Mouse (Mus musculus): Measurements from ENCODE around the gene Gse1. TPM values are rescaled to one million over a fixed set of nuclear protein-coding genes. Genes with fewer than 3 reads are reported as not detected.
"Not testable (repeated sequence)": the region's sequence is repeated elsewhere in the genome, so short reads cannot be mapped to it uniquely, and the experiment has no call there.

Gene Gse1
- polyA plus RNA-seq, 1 experiment from 2014 or later: 6.4 TPM

DNA sequence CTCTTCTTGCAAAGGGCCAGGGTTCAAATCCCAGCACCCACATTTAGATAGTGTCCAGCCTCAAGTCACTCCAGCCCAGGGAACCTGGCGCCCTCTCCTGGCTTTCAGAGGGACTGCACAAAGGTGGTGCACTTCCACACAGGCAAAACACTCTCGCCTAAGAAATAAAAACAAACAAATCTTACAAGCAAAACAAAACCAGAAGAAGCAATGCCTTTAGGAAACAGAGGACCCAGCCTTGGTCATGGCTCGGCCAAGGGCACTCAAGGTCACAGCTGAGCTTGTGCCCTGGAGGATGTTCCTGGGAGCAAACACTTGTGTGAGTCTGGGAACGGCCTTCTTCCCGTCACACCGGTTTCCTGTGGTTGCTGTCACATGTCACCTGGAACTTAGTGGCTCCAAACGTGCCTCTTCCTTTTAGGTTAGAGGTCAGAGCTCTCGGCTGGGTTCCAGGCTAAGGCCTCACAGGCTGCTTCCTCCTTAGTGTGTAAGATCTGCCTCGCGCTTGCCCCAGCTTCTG, 135.4 kb downstream of the Gse1 start:
- H3K4me1 ChIP-seq (replicated peaks; ENCODE audit: control insufficient read depth, insufficient read depth, low read length): peaks cover 7% of the 10 kb centered on the region; the same call in 1 of the 2 replicates
- no peak overlapping the region for H3K4me3 ChIP-seq (ENCODE audit: low read depth, low read length)
- peak overlapping the region; percentile 41; the same call in 1 of the 2 replicates for H3K27ac ChIP-seq (ENCODE audit: low read depth, low read length)
- no peaks in the 10 kb centered on the region for H3K9me3 ChIP-seq (ENCODE audit: control insufficient read depth)
- TF ChIP-seq CTCF (IDR thresholded peaks at IDR 0.05; ENCODE audit: low read depth): peak; percentile 79
- peak; percentile 52 for ATAC-seq
- H3K9ac ChIP-seq (ENCODE audit: low read depth, low read length): no peak overlapping the region
- 48% methylated on average over 10 of the region's 10 CpGs for WGBS
- no peak overlapping the region for H3K4me2 ChIP-seq (replicated peaks; ENCODE audit: low read depth)
- H3K36me3 ChIP-seq (ENCODE audit: control insufficient read depth, insufficient read depth): no peaks in the 10 kb centered on the region
- no peaks in the 10 kb centered on the region for H3K27me3 ChIP-seq (replicated peaks; ENCODE audit: control insufficient read depth, insufficient read depth, low read length)

DNA sequence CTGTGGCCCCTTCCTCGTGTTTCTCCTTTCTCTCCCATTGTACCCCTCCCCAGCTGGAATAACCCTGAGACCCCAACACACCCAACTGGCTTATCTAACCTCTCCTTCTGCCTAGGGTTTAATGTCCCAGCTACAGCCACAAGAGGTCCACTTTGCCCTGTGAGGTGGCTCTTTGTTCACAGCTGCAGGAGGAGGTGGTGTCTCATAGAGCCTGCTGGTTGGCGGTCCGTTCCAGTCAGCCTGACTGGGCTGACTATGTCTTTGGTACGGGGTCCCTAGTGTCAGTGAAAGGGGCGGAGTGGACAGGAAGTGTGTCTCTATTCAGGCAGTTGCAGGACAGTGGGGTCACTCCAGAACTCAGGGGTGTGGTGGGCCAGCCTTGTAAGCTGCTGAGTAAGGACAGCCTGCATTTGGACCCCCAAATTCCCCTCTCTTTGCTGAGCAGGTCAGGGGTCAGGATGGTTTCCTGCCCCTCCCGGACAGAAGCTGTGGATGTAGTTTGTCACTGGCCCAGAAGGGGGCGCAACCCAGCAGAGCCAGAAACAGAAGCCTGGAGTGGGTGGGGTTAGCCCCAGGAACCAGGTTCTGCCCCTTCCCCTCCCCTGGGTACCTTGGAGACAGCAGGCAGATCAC, 136.0 kb downstream of the Gse1 start:
- Histone ChIP-seq H3K9ac (ENCODE audit: low read depth, low read length) (no peak overlapping the region), H3K4me2 (replicated peaks; ENCODE audit: low read depth) (no peak overlapping the region), H3K4me3 (ENCODE audit: low read depth, low read length) (no peak overlapping the region), H3K27ac (ENCODE audit: low read depth, low read length) (peak overlapping the region; percentile 41; the same call in 1 of the 2 replicates), H3K27me3 (replicated peaks; ENCODE audit: control insufficient read depth, insufficient read depth, low read length) (no peaks in the 10 kb centered on the region), H3K4me1 (replicated peaks; ENCODE audit: control insufficient read depth, insufficient read depth, low read length) (peaks cover 12% of the 10 kb centered on the region; the same call in 1 of the 2 replicates), H3K9me3 (ENCODE audit: control insufficient read depth) (no peaks in the 10 kb centered on the region), H3K36me3 (ENCODE audit: control insufficient read depth, insufficient read depth) (no peaks in the 10 kb centered on the region)
- WGBS: 34% methylated on average over 7 of the region's 7 CpGs
- ATAC-seq: peak; percentile 13
- peak; percentile 74 for TF ChIP-seq CTCF (IDR thresholded peaks at IDR 0.05; ENCODE audit: low read depth)

DNA sequence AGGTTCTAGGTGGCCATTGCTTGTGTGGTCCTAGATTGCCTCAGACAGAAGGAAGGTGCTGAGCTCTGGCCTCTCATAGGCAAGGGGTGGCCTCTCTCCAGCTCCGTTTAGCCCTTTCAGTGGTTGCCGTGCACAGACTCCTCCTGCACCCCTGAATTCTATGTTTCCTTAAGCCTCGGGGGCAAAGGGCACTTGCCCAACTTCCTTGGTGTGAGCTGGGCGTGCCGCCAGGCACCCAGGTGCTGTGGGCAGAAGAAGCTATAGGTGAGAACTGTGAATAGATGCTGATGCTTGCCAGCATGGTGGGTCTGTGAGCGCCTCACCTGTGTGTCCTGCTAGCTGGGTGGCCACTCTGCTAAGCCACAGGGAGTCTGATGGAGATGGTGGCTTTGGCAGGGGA, 138.6 kb downstream of the Gse1 start:
- H3K4me2 ChIP-seq (replicated peaks; ENCODE audit: low read depth): no peak overlapping the region
- no peaks in the 10 kb centered on the region for H3K9me3 ChIP-seq (ENCODE audit: control insufficient read depth)
- H3K9ac ChIP-seq (ENCODE audit: low read depth, low read length): no peak overlapping the region
- ATAC-seq: peak; percentile 62
- WGBS: 50% methylated on average over 6 of the region's 6 CpGs
- no peaks in the 10 kb centered on the region for H3K36me3 ChIP-seq (ENCODE audit: control insufficient read depth, insufficient read depth)
- H3K27me3 ChIP-seq (replicated peaks; ENCODE audit: control insufficient read depth, insufficient read depth, low read length): no peaks in the 10 kb centered on the region
- H3K4me1 ChIP-seq (replicated peaks; ENCODE audit: control insufficient read depth, insufficient read depth, low read length): peaks cover 25% of the 10 kb centered on the region; the same call in 1 of the 2 replicates
- no peak for TF ChIP-seq CTCF (IDR thresholded peaks at IDR 0.05; ENCODE audit: low read depth)
- H3K27ac ChIP-seq (ENCODE audit: low read depth, low read length): peak overlapping the region; percentile 41; the same call in 1 of the 2 replicates
- H3K4me3 ChIP-seq (ENCODE audit: low read depth, low read length): no peak overlapping the region

DNA sequence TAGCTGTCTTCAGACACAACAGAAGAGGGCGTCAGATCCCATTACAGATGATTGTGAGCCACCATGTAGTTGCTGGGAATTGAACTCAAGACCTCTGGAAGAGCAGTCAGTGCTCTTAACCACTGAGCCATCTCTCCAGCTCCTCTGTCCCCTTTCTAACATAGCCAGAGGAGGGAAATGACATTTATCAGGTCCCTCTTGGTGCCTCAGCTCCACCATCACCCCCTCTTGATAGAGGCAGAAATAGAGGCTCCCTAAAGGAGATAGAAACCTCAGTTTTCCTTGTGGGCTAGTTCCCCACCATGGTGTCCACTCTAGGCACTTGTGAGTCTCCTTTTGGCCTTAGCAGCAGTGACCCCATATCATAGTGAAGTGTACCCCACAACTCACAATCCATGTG, 139.9 kb downstream of the Gse1 start:
- H3K4me2 ChIP-seq (replicated peaks; ENCODE audit: low read depth); H3K9me3 ChIP-seq (ENCODE audit: control insufficient read depth); H3K36me3 ChIP-seq (ENCODE audit: control insufficient read depth, insufficient read depth); H3K4me3 ChIP-seq (ENCODE audit: low read depth, low read length); H3K9ac ChIP-seq (ENCODE audit: low read depth, low read length); H3K27me3 ChIP-seq (replicated peaks; ENCODE audit: control insufficient read depth, insufficient read depth, low read length); ATAC-seq: not testable (repeated sequence)
- Histone ChIP-seq H3K27ac (ENCODE audit: low read depth, low read length) (peak overlapping the region; percentile 1; the same call in 1 of the 2 replicates), H3K4me1 (replicated peaks; ENCODE audit: control insufficient read depth, insufficient read depth, low read length) (peaks cover 25% of the 10 kb centered on the region; the same call in 1 of the 2 replicates)
- WGBS: 70% methylated on average over 1 of the region's 1 CpGs

DNA sequence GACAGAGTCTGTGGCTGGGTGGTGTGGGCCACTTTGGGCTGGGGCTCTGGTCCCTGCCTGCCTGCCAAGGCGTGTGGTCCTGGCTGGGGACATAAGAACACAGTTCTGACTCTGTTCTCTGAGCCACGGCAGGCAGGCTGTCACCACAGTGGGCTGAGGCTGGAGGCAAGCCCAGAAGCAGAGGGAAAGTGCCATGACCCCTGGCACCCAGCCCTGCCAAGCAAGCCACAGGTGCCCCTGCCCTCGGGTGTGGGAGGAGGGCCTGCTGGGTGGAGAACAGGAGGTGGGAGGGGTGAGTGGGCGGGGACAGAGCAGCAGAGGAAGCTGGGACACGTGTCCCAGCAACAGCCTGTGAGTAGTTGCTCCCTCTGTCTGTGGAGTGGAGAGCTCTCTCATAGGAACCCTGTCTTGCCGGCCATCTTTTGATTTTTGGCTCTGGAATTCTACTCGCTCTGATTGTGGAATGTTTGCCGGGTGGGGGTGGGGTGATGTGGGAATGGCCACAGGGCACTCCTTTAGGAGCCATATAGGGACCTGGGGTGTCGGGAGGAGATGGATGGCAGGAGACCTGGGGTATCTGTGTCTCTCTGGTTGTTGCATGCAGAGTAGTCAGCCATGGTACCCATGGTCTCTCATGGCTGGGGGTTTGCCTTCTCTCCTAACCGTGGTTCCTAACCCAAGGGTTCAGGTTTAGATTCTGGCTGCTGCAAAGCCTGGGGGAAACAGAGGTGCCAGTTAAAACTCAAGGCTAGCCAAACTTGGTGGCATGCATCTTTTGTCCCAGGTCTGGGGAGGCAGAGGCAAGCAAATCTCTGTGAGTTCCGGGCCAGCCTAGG, 140.8 kb downstream of the Gse1 start:
- Histone ChIP-seq H3K9ac (ENCODE audit: low read depth, low read length) (no peak overlapping the region), H3K4me2 (replicated peaks; ENCODE audit: low read depth) (peak overlapping the region; percentile 41), H3K27ac (ENCODE audit: low read depth, low read length) (peak overlapping the region; percentile 35), H3K9me3 (ENCODE audit: control insufficient read depth) (no peaks in the 10 kb centered on the region), H3K4me3 (ENCODE audit: low read depth, low read length) (no peak overlapping the region), H3K4me1 (replicated peaks; ENCODE audit: control insufficient read depth, insufficient read depth, low read length) (peaks cover 25% of the 10 kb centered on the region), H3K36me3 (ENCODE audit: control insufficient read depth, insufficient read depth) (no peaks in the 10 kb centered on the region), H3K27me3 (replicated peaks; ENCODE audit: control insufficient read depth, insufficient read depth, low read length) (no peaks in the 10 kb centered on the region)
- WGBS: 24% methylated on average over 11 of the region's 11 CpGs
- ATAC-seq: peak; percentile 66
- peak; percentile 74 for TF ChIP-seq CTCF (IDR thresholded peaks at IDR 0.05; ENCODE audit: low read depth)

DNA sequence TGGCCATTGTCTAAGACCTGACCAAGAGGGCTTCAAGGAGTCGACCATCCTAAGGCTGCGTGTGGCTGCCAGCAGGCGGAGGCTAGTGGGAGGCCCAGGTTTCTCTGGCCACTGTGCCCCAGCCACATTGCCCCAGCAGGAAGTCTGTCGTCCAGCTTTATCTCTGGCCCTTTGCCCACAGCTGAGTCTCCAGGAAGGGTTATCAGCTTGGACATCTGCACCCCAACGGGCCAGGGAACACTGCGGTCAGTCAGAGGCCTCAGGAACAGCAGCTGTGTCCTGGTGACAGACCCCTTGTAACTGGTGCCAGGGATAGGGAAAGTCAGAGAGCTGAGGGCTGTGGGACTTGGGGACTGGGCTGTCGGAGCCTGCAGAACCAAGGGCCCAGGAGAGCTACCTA, 141.7 kb downstream of the Gse1 start:
- Histone ChIP-seq H3K9ac (ENCODE audit: low read depth, low read length) (no peak overlapping the region), H3K27ac (ENCODE audit: low read depth, low read length) (no peak overlapping the region)
- WGBS: 40% methylated on average over 7 of the region's 7 CpGs

More for the DNA sequence above, 141.7 kb downstream of the Gse1 start:
- no peaks in the 10 kb centered on the region for H3K27me3 ChIP-seq (replicated peaks; ENCODE audit: control insufficient read depth, insufficient read depth, low read length)
- no peak overlapping the region for H3K4me3 ChIP-seq (ENCODE audit: low read depth, low read length)
- no peak for ATAC-seq
- TF ChIP-seq CTCF (IDR thresholded peaks at IDR 0.05; ENCODE audit: low read depth): no peak
- H3K9me3 ChIP-seq (ENCODE audit: control insufficient read depth): no peaks in the 10 kb centered on the region
- H3K4me2 ChIP-seq (replicated peaks; ENCODE audit: low read depth): no peak overlapping the region
- H3K36me3 ChIP-seq (ENCODE audit: control insufficient read depth, insufficient read depth): no peaks in the 10 kb centered on the region
- peaks cover 22% of the 10 kb centered on the region for H3K4me1 ChIP-seq (replicated peaks; ENCODE audit: control insufficient read depth, insufficient read depth, low read length)
